Mouse (Mus musculus) gastrocnemius, postnatal 36 days (tissue): ENCODE data around the gene Ubtd2. TPM values are rescaled to one million over a fixed set of nuclear protein-coding genes. Genes with fewer than 3 reads are reported as not detected.

Source experiments
- DNase-seq, 2 experiments: peaks; one replicate each; pipeline ENCODE4 v3.0.0; 2022
- intact Hi-C: fragments of 180-260 bp; cut with DNase I; formaldehyde crosslinking; loops from one replicate; pipeline ENCODE4 v1.15.1; 2025
- long read RNA-seq, 2 experiments: library from polyadenylated mRNA; stranded (forward); transcript quantifications; one replicate each; pipeline ENCODE4 v2.0.0; 2021
- total RNA-seq, 2 experiments: library from RNA; stranded (reverse); gene quantifications; 2 replicates each; pipeline ENCODE4 v1.2.3; 2021

Ubtd2 gene
- 10 to 100 TPM in 1 of 2 experiments, 1 to 10 TPM in 1; 9.0 to 11.2 TPM for total RNA-seq
- long read RNA-seq, experiment 1, transcript Ubtd2-201 (3 exons, 1,012 nt) = major isoform, 5 of 6 reads
- long read RNA-seq, experiment 1, partial matches to known transcripts = 1 of 6 reads
- long read RNA-seq, experiment 1, other reads (novel, unspliced or antisense) = 0 of 6 reads
- long read RNA-seq, experiment 2, partial matches to known transcripts = 0 of 5 reads
- long read RNA-seq, experiment 2, other reads (novel, unspliced or antisense) = 2 of 5 reads

- intact Hi-C loops = loop anchor here (5.0 kb wide), 2 partner anchors 32 to 62 kb away; no protein-coding TSS in a partner anchor
These were observed at the start of gene Ubtd2 for GRCm38 (mm10) chr11:32454800-32455506. Gene Ubtd2 (plus strand): TSS chr11:32455370.

GRCm38 (mm10) chr11:32407863-32408262 lies 47.3 kb upstream of the Ubtd2 start:
- DNase-seq = no peak
- intact Hi-C loops = no loop called here

More at GRCm38 (mm10) chr11:32454800-32455506, at the start of gene Ubtd2:
- DNase-seq = peak; percentile 98

- DNase-seq = no peak
- intact Hi-C loops = no loop called here
These were observed 46.1 kb upstream of the Ubtd2 start for GRCm38 (mm10) chr11:32409052-32409451.

DNA sequence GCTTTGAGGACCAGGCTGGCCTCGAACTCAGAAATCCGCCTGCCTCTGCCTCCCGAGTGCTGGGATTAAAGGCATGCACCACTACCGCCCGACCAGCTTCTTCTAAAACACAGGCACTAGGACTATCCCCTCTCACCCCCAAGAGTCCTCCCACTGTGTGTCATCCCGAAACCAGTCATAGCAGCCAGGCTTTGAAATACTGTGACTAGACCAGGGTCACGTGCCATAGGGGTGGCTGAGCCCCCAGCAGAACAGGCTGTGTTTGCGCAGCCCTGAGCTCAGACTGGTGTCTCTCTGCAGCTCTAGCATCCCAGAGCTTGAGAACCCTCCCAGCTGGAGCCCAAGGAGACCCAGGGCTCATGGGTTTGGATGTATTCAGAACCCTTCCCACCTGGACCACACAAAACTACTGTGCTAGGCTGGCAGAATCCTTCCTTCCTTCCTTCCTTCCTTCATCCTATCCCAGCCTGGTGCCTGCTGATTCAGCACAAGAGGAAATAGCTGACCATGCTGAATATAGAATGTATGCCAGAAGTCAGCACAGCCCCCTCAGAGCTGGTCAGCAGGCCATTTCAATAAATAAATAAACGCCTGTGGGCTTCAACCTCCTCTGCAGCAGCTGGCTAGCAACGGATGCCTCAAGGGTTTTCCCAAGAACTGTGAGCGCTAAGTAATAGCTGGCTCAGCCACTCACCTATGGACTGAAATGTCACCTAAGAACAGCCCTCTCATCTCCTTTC lies 45.2 kb upstream of the Ubtd2 start:
- no peak for DNase-seq
- intact Hi-C loops = no loop called here

- no peak for DNase-seq
- intact Hi-C loops = no loop called here
These were observed 35.2 kb upstream of the Ubtd2 start for GRCm38 (mm10) chr11:32420001-32420400.

DNA sequence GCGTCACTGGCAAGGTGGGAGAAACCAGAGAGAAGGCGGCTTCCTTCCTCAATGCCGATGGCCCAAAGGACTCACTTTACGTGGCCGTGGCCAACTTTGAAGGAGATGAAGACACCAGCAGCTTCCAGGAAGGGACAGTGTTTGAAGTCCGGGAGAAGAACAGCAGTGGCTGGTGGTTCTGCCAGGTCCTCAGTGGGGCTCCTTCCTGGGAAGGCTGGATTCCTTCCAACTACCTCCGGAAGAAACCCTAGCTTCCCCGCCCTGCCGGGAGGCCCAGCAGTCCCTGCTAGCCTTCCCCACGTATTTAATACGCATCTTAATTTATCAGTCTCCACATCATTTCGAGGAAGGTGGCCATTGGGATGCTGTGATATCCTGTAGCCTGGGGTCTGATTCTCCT lies 31.9 kb upstream of the Ubtd2 start:
- no peak for DNase-seq
- intact Hi-C loops = no loop called here

DNA sequence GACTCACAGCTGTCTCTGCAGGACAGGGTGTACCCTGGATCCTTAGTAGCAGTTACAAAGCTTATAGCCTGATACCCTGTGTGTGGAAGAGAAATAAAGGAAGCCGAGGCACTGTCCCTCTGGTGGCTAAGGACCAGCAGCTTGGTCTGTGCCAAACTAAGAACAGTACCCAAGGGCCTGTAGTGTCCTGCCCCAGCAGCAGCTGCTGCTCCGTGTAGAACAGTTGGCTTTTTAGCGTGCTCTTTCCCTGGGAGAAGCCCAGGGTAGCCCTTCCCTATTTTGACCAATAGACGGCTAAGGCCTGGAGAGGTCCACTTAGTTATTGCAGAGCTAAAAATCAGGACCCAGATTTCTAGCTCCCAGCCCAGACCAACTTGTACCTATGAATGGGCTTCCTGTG lies 30.6 kb upstream of the Ubtd2 start:
- intact Hi-C loops = no loop called here
- no peak for DNase-seq

DNA sequence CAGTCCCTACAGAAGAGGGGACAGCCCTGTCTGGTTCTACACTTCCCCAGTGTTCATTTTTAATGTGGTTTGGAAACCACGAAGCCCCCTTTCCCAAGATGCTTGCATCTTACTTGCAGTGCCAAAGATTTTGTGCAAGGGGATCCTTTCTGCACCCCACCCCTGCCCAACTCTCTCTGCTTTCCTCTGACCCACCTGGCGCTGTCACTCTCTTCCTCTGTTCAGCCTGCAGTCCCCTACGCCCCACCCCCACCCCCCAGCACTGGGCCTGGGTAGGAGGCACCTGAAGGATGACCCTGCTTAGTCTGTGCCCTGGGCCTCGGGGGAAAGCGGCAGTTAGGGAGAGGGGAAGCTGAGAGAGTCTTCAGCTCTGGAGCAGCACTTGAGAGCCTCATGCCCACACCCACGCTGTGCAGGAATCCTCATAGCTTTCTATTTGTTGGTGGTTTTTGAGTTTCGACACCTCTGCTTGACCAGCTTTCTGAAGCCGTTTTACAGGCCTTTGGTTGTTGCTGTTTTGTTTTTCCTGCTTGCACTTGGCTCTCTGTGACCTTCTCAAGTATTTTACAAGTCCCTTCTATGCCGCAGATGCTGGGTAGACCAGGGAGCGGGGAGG lies 30.0 kb upstream of the Ubtd2 start:
- no peak for DNase-seq
- intact Hi-C loops = no loop called here

- intact Hi-C loops = no loop called here
- DNase-seq = no peak
These were observed 27.6 kb upstream of the Ubtd2 start for GRCm38 (mm10) chr11:32427537-32427936.

DNA sequence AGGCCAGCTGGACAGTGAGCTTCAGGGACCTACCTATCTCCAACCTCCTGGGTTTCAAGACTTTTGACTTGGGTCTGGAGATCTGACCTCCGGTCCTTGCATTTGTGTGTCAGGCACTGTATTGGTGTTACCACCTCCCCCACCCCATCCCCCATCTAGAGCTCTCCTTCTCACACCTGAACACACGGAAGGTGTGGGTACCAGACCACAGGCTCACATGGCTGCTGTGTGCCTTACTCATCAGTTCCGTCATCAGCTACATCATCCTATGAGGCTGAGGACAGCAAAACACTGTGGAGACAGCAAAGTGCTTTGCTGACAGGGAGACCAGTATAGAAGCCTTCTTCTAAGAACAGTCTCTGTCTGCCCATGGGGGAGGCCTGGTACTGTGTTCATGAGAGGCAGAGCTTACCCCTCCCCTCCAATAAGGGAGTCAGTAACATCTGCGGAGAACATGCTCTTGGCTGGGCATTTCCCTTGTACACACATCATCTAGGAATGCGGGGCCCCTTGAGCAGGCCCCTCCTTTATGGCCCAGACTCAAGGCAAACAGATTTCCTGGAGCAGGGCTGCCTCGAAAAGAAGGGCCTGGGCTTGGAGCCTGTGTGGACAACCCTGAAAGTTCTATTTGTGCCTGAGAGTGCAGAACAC lies 19.6 kb upstream of the Ubtd2 start:
- intact Hi-C loops = no loop called here
- peak; percentile 47 to 67 for DNase-seq

DNA sequence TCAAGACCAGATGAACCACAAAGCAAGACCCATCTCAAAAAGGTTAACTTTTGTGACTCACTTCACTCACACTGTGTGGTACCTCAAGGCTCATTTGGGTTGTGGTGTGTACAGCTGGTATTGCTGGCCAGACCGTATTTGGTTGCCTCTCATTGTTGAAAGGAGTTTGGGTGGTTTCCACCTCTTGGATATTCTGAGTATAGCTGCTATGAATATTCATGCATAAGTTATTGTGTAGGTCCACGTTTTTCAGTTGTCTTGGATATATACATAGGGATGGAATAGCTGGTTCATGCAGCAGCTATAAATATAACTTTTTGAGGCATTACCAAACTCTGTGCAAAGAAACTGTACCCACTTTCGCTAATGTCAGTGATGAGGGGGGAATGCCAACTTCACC lies 12.6 kb upstream of the Ubtd2 start:
- DNase-seq = no peak
- intact Hi-C loops = no loop called here

- intact Hi-C loops = no loop called here
These were observed 10.9 kb upstream of the Ubtd2 start for GRCm38 (mm10) chr11:32444266-32444665.

GRCm38 (mm10) chr11:32445135-32445534 lies 10.0 kb upstream of the Ubtd2 start:
- DNase-seq = no peak
- intact Hi-C loops = loop anchor here (5.0 kb wide), 1 partner anchor 98 kb away; the partner anchor contains the start of gene Sh3pxd2b

More at GRCm38 (mm10) chr11:32444266-32444665, 10.9 kb upstream of the Ubtd2 start:
- DNase-seq = no peak

DNA sequence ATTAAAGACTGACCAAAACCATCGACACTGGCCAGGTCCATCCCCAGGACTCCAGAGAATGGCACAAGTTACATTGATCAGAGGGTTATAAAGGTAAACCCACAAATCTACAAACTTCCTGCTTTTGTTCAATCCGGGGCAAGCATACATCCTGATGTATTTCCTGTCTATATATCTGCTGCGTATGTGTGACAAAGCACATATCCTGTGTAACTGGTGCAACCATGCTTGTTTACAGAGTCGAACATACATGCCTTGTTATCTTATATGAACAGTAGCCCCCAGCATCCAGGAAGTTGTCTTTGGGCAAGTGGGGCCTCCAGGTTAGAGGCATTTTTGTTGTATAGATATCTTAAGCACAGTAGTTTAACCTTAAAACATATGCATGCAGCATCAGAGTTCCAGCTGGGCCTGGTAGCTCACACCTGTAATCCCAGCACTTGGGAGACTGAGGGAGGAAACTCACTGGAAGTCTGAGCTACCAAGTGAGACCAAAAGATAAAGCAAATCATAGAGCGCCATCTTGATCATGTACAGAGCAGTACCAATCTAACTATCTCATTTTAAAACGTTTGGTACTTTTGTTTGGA lies 9.4 kb upstream of the Ubtd2 start:
- DNase-seq = no peak
- intact Hi-C loops = loop anchor here (5.0 kb wide), 1 partner anchor 98 kb away; the partner anchor contains the start of gene Sh3pxd2b

GRCm38 (mm10) chr11:32450216-32450615 lies 5.0 kb upstream of the Ubtd2 start:
- intact Hi-C loops = loop anchor here (1.0 to 5.0 kb wide), 3 partner anchors 37 to 138 kb away; no protein-coding TSS in a partner anchor
- DNase-seq = peak; percentile 21 to 27

GRCm38 (mm10) chr11:32451306-32451705 lies 3.9 kb upstream of the Ubtd2 start:
- intact Hi-C loops = loop anchor here (5.0 kb wide), 2 partner anchors 36 to 66 kb away; no protein-coding TSS in a partner anchor
- no peak for DNase-seq

DNA sequence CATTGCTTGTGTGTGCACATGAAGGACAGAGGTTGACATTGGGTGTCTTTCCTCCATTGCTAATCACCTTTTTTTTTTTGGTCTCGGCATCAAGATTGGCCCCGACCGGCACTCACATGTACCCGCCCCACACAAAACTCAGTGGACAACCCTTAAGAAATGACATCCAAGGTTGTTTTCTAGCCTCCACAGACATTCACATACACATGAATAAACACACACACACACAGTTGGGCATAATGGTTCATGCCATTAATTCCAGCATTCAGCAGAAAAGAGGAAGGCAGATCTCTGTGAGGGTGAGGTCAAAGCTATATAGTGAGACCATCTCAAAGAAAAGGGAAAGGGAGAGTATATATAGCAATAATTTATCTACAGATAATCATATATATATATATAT lies 2.4 kb upstream of the Ubtd2 start:
- intact Hi-C loops = loop anchor here (5.0 kb wide), 2 partner anchors 35 to 65 kb away; no protein-coding TSS in a partner anchor
- DNase-seq = no peak

DNA sequence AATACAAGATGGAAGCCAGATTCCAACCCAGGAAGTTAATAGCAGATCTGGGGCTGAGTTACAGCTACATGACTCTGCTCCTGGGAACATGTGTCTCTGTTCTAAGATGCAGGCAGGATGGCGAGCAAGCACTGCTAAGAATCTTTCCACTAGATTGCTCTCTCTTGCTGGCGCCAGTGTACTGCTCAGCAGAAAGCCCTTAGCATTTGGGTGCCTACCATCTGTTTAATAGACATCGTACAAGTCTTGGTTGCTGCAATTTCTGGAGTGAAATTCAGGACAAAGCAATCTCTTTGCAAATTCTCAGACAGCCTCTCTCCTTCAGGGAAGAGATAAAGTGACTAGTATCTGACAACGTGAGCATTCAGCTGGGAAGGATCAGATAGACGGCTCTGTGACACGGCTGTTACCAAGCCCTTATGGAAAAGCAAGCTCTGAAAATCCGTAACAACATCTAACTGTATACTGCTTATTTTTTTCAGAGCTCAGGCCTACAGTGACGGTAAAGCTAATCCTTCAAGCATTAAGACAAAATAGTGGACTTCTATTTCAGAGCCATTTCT lies 1.7 kb upstream of the Ubtd2 start:
- intact Hi-C loops = loop anchor here (5.0 kb wide), 2 partner anchors 34 to 64 kb away; no protein-coding TSS in a partner anchor
- no peak for DNase-seq

DNA sequence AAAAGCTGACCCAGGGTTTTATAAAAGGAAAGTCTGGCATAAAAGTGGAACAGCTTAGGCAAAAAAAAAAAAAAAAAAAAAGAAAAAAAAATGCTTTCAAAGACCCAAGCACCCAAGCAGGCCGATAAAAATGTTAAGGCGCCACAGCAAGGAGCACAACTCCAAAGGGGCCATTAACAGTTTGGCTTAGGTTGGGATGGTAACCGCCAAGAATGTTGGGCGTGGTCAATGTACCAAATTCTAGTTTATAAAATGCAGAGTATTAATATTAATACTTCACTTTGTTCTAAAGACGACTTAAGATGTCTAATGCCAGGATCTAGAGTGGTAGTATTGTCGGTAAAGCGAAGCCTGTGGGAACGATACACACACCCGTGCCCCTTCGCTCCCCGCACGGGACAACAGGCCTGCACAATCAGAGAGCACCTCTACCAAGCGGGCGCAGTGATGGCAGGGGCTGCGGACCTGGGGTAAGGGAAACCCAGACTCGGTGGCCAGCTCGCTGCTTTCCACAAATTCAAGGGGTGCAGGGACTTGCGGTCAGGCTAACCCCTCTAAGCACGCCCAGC lies 855 bp upstream of the Ubtd2 start:
- peak in 1 of 2 experiments; percentile 19 for DNase-seq

More for the DNA sequence above, 855 bp upstream of the Ubtd2 start:
- intact Hi-C loops = loop anchor here (5.0 kb wide), 2 partner anchors 33 to 63 kb away; no protein-coding TSS in a partner anchor
